ENCODE assay signal across 10 mouse cellular contexts in genomic region chrX:93286291-93286893, GRCm38 (mm10). TPM values are rescaled to one million over a fixed set of nuclear protein-coding genes. Genes with fewer than 3 reads are reported as not detected.
DNase-seq lines count a peak whose midpoint lies in the region; ATAC-seq and TF ChIP-seq lines count a peak whose summit lies in the region.
"Had no signal": no experiment of that assay in that cellular context is flagged by ENCODE, and none has a peak within 500 bp of the region (broad histone marks: within the 10 kb centered on the region; RNA-seq: fewer than 3 reads in every experiment).

Arx (plus strand) TSS chrX:93286445.

- peaks cover 23% of the 10 kb centered on the region for H3K27me3 ChIP-seq in heart, adult 2 months (ENCODE audit: control insufficient read depth, insufficient read depth, low read length)
- peaks cover 98% of the 10 kb centered on the region for H3K27me3 ChIP-seq in embryonic facial prominence, embryonic 10.5 days (replicated peaks; ENCODE audit: low read depth, poor library complexity, severe bottlenecking)
- H3K27me3 ChIP-seq in heart, embryonic 16.5 days (ENCODE audit: control insufficient read depth, insufficient read depth, low read length), result peaks cover 70% of the 10 kb centered on the region
- peaks cover 94% of the 10 kb centered on the region for H3K27me3 ChIP-seq in liver, embryonic 16.5 days (ENCODE audit: control insufficient read depth, insufficient read depth, low read depth, low read length)
- peaks cover 26% of the 10 kb centered on the region for H3K27me3 ChIP-seq in neural tube, embryonic 14.5 days (ENCODE audit: control insufficient read depth, insufficient read depth, low read length)

- H3K4me3 ChIP-seq in heart, adult 2 months, result no peak within 1 kb of the TSS
- H3K4me3 ChIP-seq in embryonic facial prominence, embryonic 10.5 days, result peak within 1 kb of the TSS; percentile 31
- peak within 1 kb of the TSS; percentile 20; the same call in 1 of the 2 replicates for H3K4me3 ChIP-seq in heart, embryonic 16.5 days (ENCODE audit: low read length)
- no peak within 1 kb of the TSS for H3K4me3 ChIP-seq in liver, embryonic 16.5 days (ENCODE audit: low read depth, low read length)
- H3K4me3 ChIP-seq in neural tube, embryonic 14.5 days (ENCODE audit: low read depth, low read length), result no peak within 1 kb of the TSS
- H3K4me3 ChIP-seq: myocyte had no signal

- H3K27ac ChIP-seq in heart, adult 2 months, result no peak within 1 kb of the TSS
- no peak within 1 kb of the TSS for H3K27ac ChIP-seq in embryonic facial prominence, embryonic 10.5 days (replicated peaks)
- no peak within 1 kb of the TSS for H3K27ac ChIP-seq in heart, embryonic 16.5 days (ENCODE audit: low read length)
- no peak within 1 kb of the TSS for H3K27ac ChIP-seq in liver, embryonic 16.5 days (ENCODE audit: low read length)
- H3K27ac ChIP-seq in neural tube, embryonic 14.5 days (ENCODE audit: low read depth, low read length), result no peak within 1 kb of the TSS

- no peaks in the 10 kb centered on the region for H3K36me3 ChIP-seq in heart, adult 2 months (ENCODE audit: control insufficient read depth, insufficient read depth, low read length)
- no peaks in the 10 kb centered on the region for H3K36me3 ChIP-seq in embryonic facial prominence, embryonic 10.5 days (replicated peaks)
- no peaks in the 10 kb centered on the region for H3K36me3 ChIP-seq in heart, embryonic 16.5 days (ENCODE audit: control insufficient read depth, insufficient read depth)
- H3K36me3 ChIP-seq in liver, embryonic 16.5 days (ENCODE audit: control insufficient read depth, insufficient read depth), result no peaks in the 10 kb centered on the region
- no peaks in the 10 kb centered on the region for H3K36me3 ChIP-seq in neural tube, embryonic 14.5 days (ENCODE audit: control insufficient read depth, insufficient read depth, low read length)

- peak within 1 kb of the TSS; percentile 40; the same call in 1 of the 2 replicates for H3K4me2 ChIP-seq in heart, embryonic 16.5 days (ENCODE audit: low read depth, low read length)
- no peak within 1 kb of the TSS for H3K4me2 ChIP-seq in liver, embryonic 16.5 days (ENCODE audit: low read depth, low read length)
- H3K4me2 ChIP-seq in neural tube, embryonic 14.5 days (ENCODE audit: low read depth, low read length), result peak within 1 kb of the TSS; percentile 9; the same call in 1 of the 2 replicates

- 23% methylated on average over 31 of the region's 31 CpGs for WGBS in heart, adult 2 months
- WGBS in embryonic facial prominence, embryonic 10.5 days, result 20% methylated on average over 31 of the region's 31 CpGs
- WGBS in heart, embryonic 16.5 days, result 18% methylated on average over 29 of the region's 31 CpGs
- WGBS in liver, embryonic 16.5 days (ENCODE audit: insufficient replicate concordance), result 17% methylated on average over 31 of the region's 31 CpGs
- whole genome bisulfite sequencing in neural tube, embryonic 14.5 days, result 11% methylated on average over 31 of the region's 31 CpGs

- peak; percentile 83 for ATAC-seq in heart, embryonic 16.5 days (replicated peaks; ENCODE audit: extremely low read depth, insufficient read depth, low FRiP score)
- ATAC-seq in liver, embryonic 16.5 days (ENCODE audit: low read depth), result peak; percentile 43; the same call in 1 of the 2 replicates
- ATAC-seq in neural tube, embryonic 14.5 days (ENCODE audit: low read depth), result peak; percentile 96

- TF ChIP-seq EP300 in heart, adult 2 months (IDR thresholded peaks at IDR 0.05; ENCODE audit: insufficient read depth, low read depth, low read length), result no peak

- no peak for TF ChIP-seq CTCF in heart, adult 2 months (IDR thresholded peaks at IDR 0.05)

- intact Hi-C loops in heart, adult 2 months (cut with DNase I), result no loop called here
- intact Hi-C loops in heart, postnatal 25 days (cut with DNase I), result loop anchor here (10.0 kb wide), 1 partner anchor 178 kb away; no protein-coding TSS in a partner anchor

- no peaks in the 10 kb centered on the region for H3K4me1 ChIP-seq in heart, adult 2 months (ENCODE audit: control insufficient read depth, insufficient read depth, low read length)
- peaks cover 8% of the 10 kb centered on the region for H3K4me1 ChIP-seq in embryonic facial prominence, embryonic 10.5 days
- H3K4me1 ChIP-seq in heart, embryonic 16.5 days (ENCODE audit: control insufficient read depth, insufficient read depth, low read length), result no peaks in the 10 kb centered on the region
- H3K4me1 ChIP-seq in liver, embryonic 16.5 days (ENCODE audit: control insufficient read depth, low read depth, low read length), result no peaks in the 10 kb centered on the region
- H3K4me1 ChIP-seq in neural tube, embryonic 14.5 days (ENCODE audit: control insufficient read depth, insufficient read depth, low read length), result peaks cover 5% of the 10 kb centered on the region

- no peak within 1 kb of the TSS for H3K9ac ChIP-seq in heart, adult 2 months (ENCODE audit: low read depth, low read length)
- H3K9ac ChIP-seq in heart, embryonic 16.5 days (ENCODE audit: low read length), result no peak within 1 kb of the TSS
- H3K9ac ChIP-seq in liver, embryonic 16.5 days (ENCODE audit: low read depth, low read length), result no peak within 1 kb of the TSS
- H3K9ac ChIP-seq in neural tube, embryonic 14.5 days (replicated peaks; ENCODE audit: low read depth, low read length), result no peak within 1 kb of the TSS

- TF ChIP-seq POLR2A in heart, adult 2 months (IDR thresholded peaks at IDR 0.05; ENCODE audit: insufficient read depth, low read depth, low read length), result no peak

- no peaks in the 10 kb centered on the region for H3K9me3 ChIP-seq in embryonic facial prominence, embryonic 10.5 days
- 0 out of 2 replicates have a peak, but pooled peaks cover 2% of the 10 kb centered on the region for H3K9me3 ChIP-seq in heart, embryonic 16.5 days (replicated peaks; ENCODE audit: control insufficient read depth, low read length)
- H3K9me3 ChIP-seq in liver, embryonic 16.5 days (replicated peaks; ENCODE audit: control insufficient read depth, low read length), result no peaks in the 10 kb centered on the region
- no peaks in the 10 kb centered on the region for H3K9me3 ChIP-seq in neural tube, embryonic 14.5 days (ENCODE audit: control insufficient read depth, low read length)

- no peaks in the 10 kb centered on the region for H3K79me2 ChIP-seq in heart, adult 2 months (replicated peaks; ENCODE audit: control insufficient read depth, insufficient read depth, low read length)

- DNase-seq in heart, adult 2 months, result peak; percentile 28 to 46
- no peak for DNase-seq in heart, postnatal 25 days (ENCODE audit: low spot score)
- DNase-seq in embryonic facial prominence, embryonic 10.5 days (ENCODE audit: low spot score), result peak; percentile 86
- DNase-seq in layer of hippocampus, adult 18-20 months (ENCODE audit: low spot score in 2 of 2), result peak in 1 of 2 experiments; percentile 58
- DNase-seq in thymus, postnatal 4 days, result peak; percentile 81

RNA-seq across cellular contexts. Expression of gene Arx, which starts in this region (rescaled TPM):
- total RNA-seq in heart, adult 2 months (2021), result not detected
- not detected in 2 replicates for polyA plus RNA-seq in heart, adult 2 months (2012; rRNA removed)
- under 1 TPM in 1 of 2 experiments, not detected in 1; 0.10 TPM for total RNA-seq in heart, postnatal 25 days (2021)
- 2.0 and 2.1 TPM in 2 replicates for polyA plus RNA-seq in embryonic facial prominence, embryonic 10.5 days (2016; fragmentation: Nextera tagmentation; extraction: Ambion mirVana)
- polyA plus RNA-seq in heart, embryonic 16.5 days (2015; fragmentation: Nextera tagmentation; extraction: Ambion mirVana), result not detected in 2 replicates
- 10 to 100 TPM; 19.0 to 22.8 TPM for total RNA-seq in layer of hippocampus, adult 18-20 months (2021)
- polyA plus RNA-seq in liver, embryonic 16.5 days (2015; fragmentation: Nextera tagmentation; extraction: Ambion mirVana), result not detected in 2 replicates
- polyA plus RNA-seq in neural tube, embryonic 14.5 days (2014; fragmentation: Nextera tagmentation; extraction: Ambion mirVana), result 1.1 and 1.4 TPM in 2 replicates
- total RNA-seq: MEL had no signal

Comparison
In these comparisons a context has a peak if more than half of its experiments do, and no peak if none do; other contexts are left out.
1. RNA of gene Arx (total RNA-seq): 19.0 to 22.8 TPM in layer of hippocampus, adult 18-20 months; 0.10 TPM in heart, postnatal 25 days and not detected in heart, adult 2 months; every median in the first group is over 10 times any median in the second.
2. Peak in DNase-seq in heart, adult 2 months; RNA of the gene not detected or under 1 TPM.
3. Peak in ATAC-seq, H3K4me3 ChIP-seq and H3K4me2 ChIP-seq in heart, embryonic 16.5 days; RNA of the gene not detected or under 1 TPM.
4. Peak in ATAC-seq in liver, embryonic 16.5 days; RNA of the gene not detected or under 1 TPM.
5. ATAC-seq: peak in every context shown above with its lines; median percentile 96 in neural tube, embryonic 14.5 days; 83 in heart, embryonic 16.5 days; 43 in liver, embryonic 16.5 days.